Comparison of ENCODE assay signal across 9 mouse cellular contexts in the genomic region with DNA sequence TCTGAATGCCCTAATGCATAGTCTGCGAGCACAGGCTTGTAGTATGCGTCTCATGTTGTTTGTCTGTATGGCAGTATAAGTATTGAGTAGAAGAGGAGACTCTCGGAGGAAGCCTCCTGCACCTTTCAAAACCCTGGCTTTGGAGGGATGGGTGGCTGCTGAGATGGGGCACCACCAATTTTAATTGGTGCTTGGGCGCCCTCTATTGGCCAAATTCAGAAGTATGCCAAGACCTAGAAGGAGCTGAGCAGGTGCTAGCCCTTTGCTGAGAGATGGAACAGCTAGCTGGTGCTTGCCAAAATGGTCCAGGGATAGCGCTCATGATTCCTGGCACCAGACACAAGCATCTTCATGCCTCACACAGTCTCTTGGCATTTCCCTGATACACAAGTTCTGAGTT. TPM values are rescaled to one million over a fixed set of nuclear protein-coding genes. Genes with fewer than 3 reads are reported as not detected.
DNase-seq lines count a peak whose midpoint lies in the region; ATAC-seq and TF ChIP-seq lines count a peak whose summit lies in the region.
"Had no signal": no experiment of that assay in that cellular context is flagged by ENCODE, and none has a peak within 500 bp of the region (broad histone marks: within the 10 kb centered on the region; RNA-seq: fewer than 3 reads in every experiment).

No protein-coding gene starts in this region.

- H3K9me3 ChIP-seq in midbrain, embryonic 11.5 days (ENCODE audit: control insufficient read depth, low read length) = no peaks in the 10 kb centered on the region
- H3K9me3 ChIP-seq in midbrain, embryonic 15.5 days = no peaks in the 10 kb centered on the region
- H3K9me3 ChIP-seq in liver, embryonic 14.5 days (ENCODE audit: control insufficient read depth, low read length) = no peaks in the 10 kb centered on the region
- H3K9me3 ChIP-seq: embryonic facial prominence, embryonic 15.5 days had no signal

- peak; percentile 98 for DNase-seq in midbrain, embryonic 11.5 days (ENCODE audit: low spot score, missing footprints)
- DNase-seq in cerebellum, adult 9-10 months = peak; percentile 93
- DNase-seq in gastrocnemius, postnatal 25 days = peak; percentile 82
- peak; percentile 65 to 87 for DNase-seq in kidney, adult 8-10 months
- peak; percentile 56 to 66 (median 59) for DNase-seq in liver, embryonic 14.5 days (ENCODE audit: low read depth in 3 of 3, low spot score in 3 of 3)
- DNase-seq in ovary, adult 18-20 months (ENCODE audit: low spot score) = peak; percentile 74
- DNase-seq in testis, postnatal 14 days (ENCODE audit: low spot score) = peak; percentile 72

- H3K27me3 ChIP-seq in midbrain, embryonic 11.5 days (ENCODE audit: control insufficient read depth, insufficient read depth, low read length) = no peaks in the 10 kb centered on the region; the same call in 1 of the 2 replicates
- H3K27me3 ChIP-seq in midbrain, embryonic 15.5 days (replicated peaks) = no peaks in the 10 kb centered on the region
- H3K27me3 ChIP-seq in liver, embryonic 14.5 days (ENCODE audit: control insufficient read depth, insufficient read depth, low read length) = no peaks in the 10 kb centered on the region
- H3K27me3 ChIP-seq: embryonic facial prominence, embryonic 15.5 days had no signal

- peak; percentile 91 for TF ChIP-seq CTCF in liver, embryonic 14.5 days (IDR thresholded peaks at IDR 0.05; ENCODE audit: low read depth)

- H3K4me1 ChIP-seq in midbrain, embryonic 11.5 days (ENCODE audit: control insufficient read depth, insufficient read depth, low read length) = no peaks in the 10 kb centered on the region
- no peaks in the 10 kb centered on the region for H3K4me1 ChIP-seq in midbrain, embryonic 15.5 days
- H3K4me1 ChIP-seq in liver, embryonic 14.5 days (replicated peaks; ENCODE audit: control insufficient read depth in 2 of 2, insufficient read depth in 2 of 2, low read length in 1 of 2) = peaks cover 4 to 15% of the 10 kb centered on the region in 2 experiments

- no peak overlapping the region for H3K9ac ChIP-seq in midbrain, embryonic 11.5 days (ENCODE audit: low read length)
- no peak overlapping the region for H3K9ac ChIP-seq in midbrain, embryonic 15.5 days
- no peak overlapping the region for H3K9ac ChIP-seq in liver, embryonic 14.5 days (replicated peaks)
- H3K9ac ChIP-seq: embryonic facial prominence, embryonic 15.5 days had no signal

- no peak overlapping the region for H3K4me3 ChIP-seq in midbrain, embryonic 11.5 days (ENCODE audit: low read depth, low read length)
- no peak overlapping the region for H3K4me3 ChIP-seq in midbrain, embryonic 15.5 days
- no peak overlapping the region for H3K4me3 ChIP-seq in liver, embryonic 14.5 days (ENCODE audit: insufficient read depth in 1 of 2, low read depth in 2 of 2, low read length in 2 of 2)
- H3K4me3 ChIP-seq: embryonic facial prominence, embryonic 15.5 days had no signal

- TF ChIP-seq EP300 in liver, embryonic 14.5 days (IDR thresholded peaks at IDR 0.05; ENCODE audit: low read depth) = no peak

- WGBS in midbrain, embryonic 11.5 days = 32% methylated on average over 5 of the region's 5 CpGs
- whole genome bisulfite sequencing in midbrain, embryonic 15.5 days = 35% methylated on average over 5 of the region's 5 CpGs
- 31% methylated on average over 5 of the region's 5 CpGs for WGBS in liver, embryonic 14.5 days (ENCODE audit: insufficient replicate concordance)

- no peak overlapping the region for H3K4me2 ChIP-seq in midbrain, embryonic 11.5 days
- no peak overlapping the region for H3K4me2 ChIP-seq in midbrain, embryonic 15.5 days
- H3K4me2 ChIP-seq in liver, embryonic 14.5 days (ENCODE audit: low read depth) = no peak overlapping the region
- H3K4me2 ChIP-seq: embryonic facial prominence, embryonic 15.5 days had no signal

- no peak for ATAC-seq in midbrain, embryonic 11.5 days (ENCODE audit: low FRiP score)
- no peak for ATAC-seq in midbrain, embryonic 15.5 days (replicated peaks)
- ATAC-seq in liver, embryonic 14.5 days (ENCODE audit: insufficient read depth) = peak; percentile 30; the same call in 1 of the 2 replicates

- H3K27ac ChIP-seq in midbrain, embryonic 11.5 days (ENCODE audit: low read depth, low read length) = no peak overlapping the region
- H3K27ac ChIP-seq in midbrain, embryonic 15.5 days = no peak overlapping the region
- no peak overlapping the region for H3K27ac ChIP-seq in liver, embryonic 14.5 days

- no peaks in the 10 kb centered on the region; the same call in 1 of the 2 replicates for H3K36me3 ChIP-seq in midbrain, embryonic 11.5 days (ENCODE audit: control insufficient read depth, insufficient read depth, low read length)
- H3K36me3 ChIP-seq in midbrain, embryonic 15.5 days (replicated peaks) = peaks cover 61% of the 10 kb centered on the region
- H3K36me3 ChIP-seq in liver, embryonic 14.5 days (replicated peaks; ENCODE audit: control insufficient read depth, insufficient read depth, low read depth) = peaks cover 60% of the 10 kb centered on the region

RNA-seq across cellular contexts. Expression of gene Naglu, which starts 12.0 kb away (rescaled TPM):
- polyA plus RNA-seq in midbrain, embryonic 11.5 days (2014; fragmentation: Nextera tagmentation; extraction: Ambion mirVana) = 6.0 and 6.9 TPM in 2 replicates
- polyA plus RNA-seq in midbrain, embryonic 15.5 days (2015; fragmentation: Nextera tagmentation; extraction: Ambion mirVana) = 13.7 and 15.5 TPM in 2 replicates
- 1 to 10 TPM; 3.3 to 3.9 TPM for total RNA-seq in gastrocnemius, postnatal 25 days (2021)
- polyA plus RNA-seq in liver, embryonic 14.5 days (2012; rRNA removed) = 3.4 and 4.0 TPM in 2 replicates
- polyA plus RNA-seq in liver, embryonic 14.5 days (2014; fragmentation: Nextera tagmentation; extraction: Ambion mirVana) = 4.0 and 4.3 TPM in 2 replicates

RNA-seq across cellular contexts. Expression of gene Hsd17b1, which starts 20.4 kb away (rescaled TPM):
- 0.10 TPM in 1 of 2 replicates, not detected in the other for polyA plus RNA-seq in midbrain, embryonic 11.5 days (2014; fragmentation: Nextera tagmentation; extraction: Ambion mirVana)
- 0.37 and 0.63 TPM in 2 replicates for polyA plus RNA-seq in midbrain, embryonic 15.5 days (2015; fragmentation: Nextera tagmentation; extraction: Ambion mirVana)
- not detected for total RNA-seq in gastrocnemius, postnatal 25 days (2021)
- 0.13 and 0.19 TPM in 2 replicates for polyA plus RNA-seq in liver, embryonic 14.5 days (2012; rRNA removed)
- 0.08 and 0.34 TPM in 2 replicates for polyA plus RNA-seq in liver, embryonic 14.5 days (2014; fragmentation: Nextera tagmentation; extraction: Ambion mirVana)

RNA-seq across cellular contexts. Expression of gene Coasy, which starts 24.5 kb away (rescaled TPM):
- 53.2 and 53.3 TPM in 2 replicates for polyA plus RNA-seq in midbrain, embryonic 11.5 days (2014; fragmentation: Nextera tagmentation; extraction: Ambion mirVana)
- polyA plus RNA-seq in midbrain, embryonic 15.5 days (2015; fragmentation: Nextera tagmentation; extraction: Ambion mirVana) = 43.3 and 47.1 TPM in 2 replicates
- 10 to 100 TPM in 1 of 2 experiments, 1 to 10 TPM in 1; 7.9 to 10.3 TPM for total RNA-seq in gastrocnemius, postnatal 25 days (2021)
- 16.2 and 16.7 TPM in 2 replicates for polyA plus RNA-seq in liver, embryonic 14.5 days (2012; rRNA removed)
- 17.7 and 19.9 TPM in 2 replicates for polyA plus RNA-seq in liver, embryonic 14.5 days (2014; fragmentation: Nextera tagmentation; extraction: Ambion mirVana)

RNA-seq across cellular contexts. Expression of gene Mlx, which starts 29.2 kb away (rescaled TPM):
- polyA plus RNA-seq in midbrain, embryonic 11.5 days (2014; fragmentation: Nextera tagmentation; extraction: Ambion mirVana) = 38.0 and 47.0 TPM in 2 replicates
- 103 and 107 TPM in 2 replicates for polyA plus RNA-seq in midbrain, embryonic 15.5 days (2015; fragmentation: Nextera tagmentation; extraction: Ambion mirVana)
- 10 to 100 TPM in 1 of 2 experiments, 1 to 10 TPM in 1; 7.5 to 11.0 TPM for total RNA-seq in gastrocnemius, postnatal 25 days (2021)
- 16.8 and 18.6 TPM in 2 replicates for polyA plus RNA-seq in liver, embryonic 14.5 days (2012; rRNA removed)
- polyA plus RNA-seq in liver, embryonic 14.5 days (2014; fragmentation: Nextera tagmentation; extraction: Ambion mirVana) = 21.9 and 26.8 TPM in 2 replicates

RNA-seq across cellular contexts. Expression of gene Psmc3ip, which starts 37.4 kb away (rescaled TPM):
- polyA plus RNA-seq in midbrain, embryonic 11.5 days (2014; fragmentation: Nextera tagmentation; extraction: Ambion mirVana) = 57.0 and 64.8 TPM in 2 replicates
- polyA plus RNA-seq in midbrain, embryonic 15.5 days (2015; fragmentation: Nextera tagmentation; extraction: Ambion mirVana) = 18.3 and 20.3 TPM in 2 replicates
- 1 to 10 TPM; 1.5 to 1.7 TPM for total RNA-seq in gastrocnemius, postnatal 25 days (2021)
- 7.3 and 16.8 TPM in 2 replicates for polyA plus RNA-seq in liver, embryonic 14.5 days (2012; rRNA removed)
- polyA plus RNA-seq in liver, embryonic 14.5 days (2014; fragmentation: Nextera tagmentation; extraction: Ambion mirVana) = 21.6 and 22.0 TPM in 2 replicates
